Mouse (Mus musculus) small intestine, adult 2 months (tissue): ENCODE results near the gene Fhad1.

ENCODE experiments used
- CTCF ChIP-seq: fragments of 200-500 bp; IDR thresholded peaks from 2 replicates; pipeline ENCODE4 v1.5.1; 2012; ENCODE audit warnings: low read depth, mild to moderate bottlenecking, control low read depth, inconsistent platforms, low read length, moderate library complexity, mixed read lengths; ENCODE audit not compliant: insufficient replicate concordance, insufficient read length; ENCODE audit errors: extremely low read depth
- POLR2A ChIP-seq: fragments of 200-500 bp; IDR thresholded peaks from 2 replicates; pipeline ENCODE4 v1.6.1; 2012; ENCODE audit warnings: low read depth, mild to moderate bottlenecking, control low read depth, inconsistent platforms, low read length, moderate library complexity

DNA sequence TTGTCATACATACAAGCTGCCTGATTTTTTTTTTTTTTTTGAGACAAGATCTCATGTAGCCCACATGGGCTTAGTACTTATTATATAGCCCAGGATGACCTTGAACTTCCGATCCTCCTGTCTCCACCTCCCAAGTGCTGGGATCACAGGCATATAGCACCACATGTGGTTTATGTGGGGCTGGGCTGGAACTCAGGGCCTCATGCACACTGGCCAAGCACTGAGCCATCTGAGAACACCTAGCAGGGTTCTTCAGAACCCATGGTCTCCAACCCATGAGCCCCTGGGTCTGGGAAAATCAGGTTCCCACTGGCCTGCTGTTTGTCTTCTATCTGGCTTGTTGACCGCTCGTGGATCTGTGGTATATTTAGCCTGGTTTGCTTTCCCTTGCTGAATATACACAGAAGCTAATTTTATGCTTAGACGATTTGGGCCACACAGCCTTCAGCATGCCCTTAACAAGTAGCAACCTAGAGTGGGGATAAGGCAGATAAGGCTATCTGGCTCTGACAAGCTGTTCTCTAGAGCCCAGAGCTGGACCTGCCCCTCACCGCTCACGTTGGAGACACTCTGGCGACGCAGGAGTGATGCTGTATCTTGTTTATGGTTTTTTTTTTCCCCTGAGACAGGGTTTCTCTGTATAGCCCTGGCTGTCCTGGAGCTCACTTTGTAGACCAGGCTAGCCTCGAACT lies 24.9 kb upstream of the Fhad1 start:
- no peak for TF ChIP-seq CTCF
- no peak for TF ChIP-seq POLR2A
